Mouse (Mus musculus) hindbrain, embryonic 13.5 days (tissue): ENCODE data around the gene Gm9803. TPM values are rescaled to one million over a fixed set of nuclear protein-coding genes. Genes with fewer than 3 reads are reported as not detected.

Experiments used
- ATAC-seq: fragments of 200-750 bp; cut with Nextera tagmentation; 2 replicates; pipeline ENCODE4 v1.8.0; 2017; ENCODE audit warnings: moderate TSS enrichment; ENCODE audit not compliant: low FRiP score
- H3K27ac ChIP-seq: fragments of 300-500 bp; sonication (generic); 2 replicates; pipeline ENCODE4 v1.5.1; 2015; ENCODE audit warnings: inconsistent platforms, mild to moderate bottlenecking, moderate library complexity
- H3K27me3 ChIP-seq: fragments of 300-500 bp; sonication (generic); 2 replicates; pipeline ENCODE4 v1.6.1; 2015; ENCODE audit warnings: mild to moderate bottlenecking, inconsistent platforms
- H3K36me3 ChIP-seq: fragments of 300-500 bp; sonication (generic); 2 replicates; pipeline ENCODE4 v1.6.1; 2015; ENCODE audit warnings: mild to moderate bottlenecking, inconsistent platforms
- H3K4me1 ChIP-seq: fragments of 300-500 bp; sonication (generic); replicated peaks from 2 replicates; pipeline ENCODE4 v1.6.1; 2015; ENCODE audit warnings: inconsistent platforms
- H3K4me2 ChIP-seq: fragments of 300-500 bp; sonication (generic); 2 replicates; pipeline ENCODE4 v1.6.1; 2015; ENCODE audit warnings: inconsistent platforms, mild to moderate bottlenecking, moderate library complexity
- H3K4me3 ChIP-seq: fragments of 300-500 bp; sonication (generic); 2 replicates; pipeline ENCODE4 v1.5.1; 2015; ENCODE audit warnings: mild to moderate bottlenecking, inconsistent platforms
- H3K9ac ChIP-seq: fragments of 300-500 bp; sonication (generic); 2 replicates; pipeline ENCODE4 v1.6.1; 2015; ENCODE audit warnings: mild to moderate bottlenecking, inconsistent platforms
- H3K9me3 ChIP-seq: fragments of 300-500 bp; sonication (generic); 2 replicates; pipeline ENCODE4 v1.6.1; 2016; ENCODE audit warnings: inconsistent platforms
- WGBS: fragments of 180-500 bp; shearing (Covaris S2); methylation state at CpG from one replicate; pipeline ENCODE4 v1.1.7; 2015; 5-methylcytosine and 5-hydroxymethylcytosine counted together
- polyA plus RNA-seq: library from polyadenylated mRNA; unstranded; fragments of >200 nt; fragmentation: Nextera tagmentation; extraction: Ambion mirVana; gene quantifications from 2 replicates; pipeline ENCODE4 v1.2.1, GENCODE M21; 2015

Gm9803 gene
- polyA plus RNA-seq, 1 experiment from 2014 or later = 16.4 TPM

DNA sequence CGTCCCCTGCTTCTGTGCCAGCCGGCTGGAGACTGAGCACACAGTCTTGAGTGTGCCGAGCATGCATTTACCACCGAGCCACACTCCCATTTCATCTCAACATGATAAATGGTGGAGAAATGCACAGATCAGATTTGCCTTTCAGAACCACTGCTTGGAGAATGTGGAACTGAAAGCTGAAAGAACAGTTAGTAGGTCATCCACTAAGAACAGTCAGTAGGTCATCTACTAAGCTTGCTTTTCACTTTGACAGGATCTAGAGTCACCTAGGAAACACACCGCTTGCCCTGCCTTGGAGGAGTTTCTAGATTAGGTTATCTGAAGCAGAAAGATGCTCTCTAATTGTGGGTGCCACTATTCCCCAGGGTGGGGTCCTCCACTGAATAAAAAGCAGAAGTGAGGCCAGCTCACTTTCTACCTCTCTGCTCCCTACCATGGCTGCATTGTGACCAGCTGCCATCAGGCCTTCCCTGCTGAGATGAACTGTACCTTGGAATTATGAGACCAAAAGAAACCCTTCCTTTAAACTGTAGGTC, 33.8 kb downstream of the Gm9803 start:
- H3K4me2 ChIP-seq = no peak overlapping the region
- H3K4me1 ChIP-seq = no peaks in the 10 kb centered on the region
- H3K27me3 ChIP-seq = no peaks in the 10 kb centered on the region
- H3K4me3 ChIP-seq = no peak overlapping the region
- no peaks in the 10 kb centered on the region for H3K36me3 ChIP-seq
- no peak overlapping the region for H3K27ac ChIP-seq
- no peak overlapping the region for H3K9ac ChIP-seq
- H3K9me3 ChIP-seq = no peaks in the 10 kb centered on the region; the same call in 1 of the 2 replicates
- WGBS = 93% methylated on average over 5 of the region's 5 CpGs
- no peak for ATAC-seq

GRCm38 (mm10) chr10:43559313-43559712, 35.4 kb downstream of the Gm9803 start:
- H3K4me3 ChIP-seq = no peak overlapping the region
- no peak for ATAC-seq
- 82% methylated on average over 11 of the region's 11 CpGs for WGBS
- no peaks in the 10 kb centered on the region for H3K36me3 ChIP-seq
- H3K27ac ChIP-seq = no peak overlapping the region
- H3K9ac ChIP-seq = no peak overlapping the region
- H3K4me2 ChIP-seq = no peak overlapping the region
- H3K4me1 ChIP-seq = no peaks in the 10 kb centered on the region
- H3K27me3 ChIP-seq = no peaks in the 10 kb centered on the region
- no peaks in the 10 kb centered on the region; the same call in 1 of the 2 replicates for H3K9me3 ChIP-seq

DNA sequence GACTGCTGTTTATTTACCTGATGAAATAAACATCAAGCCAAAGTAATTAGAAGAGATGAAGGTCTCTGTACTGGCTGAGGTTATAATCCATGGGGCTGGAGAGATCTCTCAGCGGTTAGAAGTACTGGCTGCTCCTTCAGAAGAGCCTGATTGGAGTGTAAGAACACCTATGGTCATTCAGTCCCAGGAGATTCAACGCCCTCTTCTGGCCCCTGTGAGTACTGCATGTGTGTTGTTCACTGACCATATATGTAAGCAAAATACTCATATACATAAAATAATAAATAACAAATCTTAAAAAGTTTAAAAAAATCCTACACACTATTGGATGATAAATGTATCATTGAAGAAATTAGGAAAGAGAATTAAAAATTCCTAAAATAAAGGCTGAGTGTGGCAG, 36.9 kb downstream of the Gm9803 start:
- 43% methylated on average over 2 of the region's 2 CpGs for WGBS
- Histone ChIP-seq H3K4me1 (no peaks in the 10 kb centered on the region), H3K27ac (no peak overlapping the region), H3K27me3 (no peaks in the 10 kb centered on the region), H3K9me3 (no peaks in the 10 kb centered on the region; the same call in 1 of the 2 replicates), H3K4me3 (no peak overlapping the region), H3K36me3 (no peaks in the 10 kb centered on the region), H3K9ac (no peak overlapping the region), H3K4me2 (no peak overlapping the region)
- no peak for ATAC-seq

GRCm38 (mm10) chr10:43561311-43561710, 37.4 kb downstream of the Gm9803 start:
- no peaks in the 10 kb centered on the region for H3K4me1 ChIP-seq

More at GRCm38 (mm10) chr10:43561311-43561710, 37.4 kb downstream of the Gm9803 start:
- Histone ChIP-seq H3K4me3 (no peak overlapping the region), H3K9me3 (no peaks in the 10 kb centered on the region; the same call in 1 of the 2 replicates), H3K4me2 (no peak overlapping the region), H3K36me3 (no peaks in the 10 kb centered on the region), H3K27me3 (no peaks in the 10 kb centered on the region), H3K9ac (no peak overlapping the region), H3K27ac (no peak overlapping the region)
- 85% methylated on average over 2 of the region's 2 CpGs for WGBS
- no peak for ATAC-seq

Other genes starting within 250 kb of the Gm9803 start
- 3.0 and 3.8 TPM in 2 replicates for gene Bend3, start 45.3 kb upstream of the Gm9803 start, polyA plus RNA-seq
- gene 1700021F05Rik, start 16.9 kb downstream of the Gm9803 start, polyA plus RNA-seq = 65.5 and 69.7 TPM in 2 replicates
- gene Cd24a, start 54.2 kb downstream of the Gm9803 start, polyA plus RNA-seq = 1,003 and 1,012 TPM in 2 replicates